Mouse (Mus musculus) cerebellum, adult 9-10 months (tissue): ENCODE results near the gene Hist1h1d.

Experiments used
- DNase-seq: peaks from one replicate; pipeline ENCODE4 v3.0.0; 2022

Gene Hist1h1d

GRCm38 (mm10) chr13:23552962-23553361 lies at the start of gene Hist1h1d:
TSS of gene Hist1h1d (plus strand) at chr13:23553262.
- DNase-seq, result no peak

GRCm38 (mm10) chr13:23503797-23504196 lies 49.3 kb upstream of the Hist1h1d start:
- DNase-seq, result peak; percentile 46

- DNase-seq, result no peak
Measured at GRCm38 (mm10) chr13:23505662-23506345, 47.3 kb upstream of the Hist1h1d start.

GRCm38 (mm10) chr13:23506351-23506750 lies 46.7 kb upstream of the Hist1h1d start:
- peak; percentile 18 for DNase-seq

- no peak for DNase-seq
Measured at GRCm38 (mm10) chr13:23506819-23507515, 46.1 kb upstream of the Hist1h1d start.

GRCm38 (mm10) chr13:23510127-23510526 lies 42.9 kb upstream of the Hist1h1d start:
- DNase-seq, result no peak

GRCm38 (mm10) chr13:23513517-23513916 lies 39.5 kb upstream of the Hist1h1d start:
- DNase-seq, result no peak

GRCm38 (mm10) chr13:23515281-23515680 lies 37.8 kb upstream of the Hist1h1d start:
- DNase-seq, result peak; percentile 9

- DNase-seq, result peak; percentile 23
Measured at GRCm38 (mm10) chr13:23515826-23516620, 37.0 kb upstream of the Hist1h1d start.

GRCm38 (mm10) chr13:23516822-23517602 lies 36.0 kb upstream of the Hist1h1d start:
- DNase-seq, result peak; percentile 85

GRCm38 (mm10) chr13:23517603-23518294 lies 35.3 kb upstream of the Hist1h1d start:
- peak; percentile 95 for DNase-seq

GRCm38 (mm10) chr13:23518295-23518603 lies 34.8 kb upstream of the Hist1h1d start:
- DNase-seq, result no peak

- peak; percentile 90 for DNase-seq
Measured at GRCm38 (mm10) chr13:23518885-23519284, 34.2 kb upstream of the Hist1h1d start.

GRCm38 (mm10) chr13:23519416-23519815 lies 33.6 kb upstream of the Hist1h1d start:
- peak; percentile 86 for DNase-seq

- peak; percentile 81 for DNase-seq
Measured at GRCm38 (mm10) chr13:23521703-23522102, 31.4 kb upstream of the Hist1h1d start.

- peak; percentile 13 for DNase-seq
Measured at GRCm38 (mm10) chr13:23523976-23524375, 29.1 kb upstream of the Hist1h1d start.

GRCm38 (mm10) chr13:23524654-23525053 lies 28.4 kb upstream of the Hist1h1d start:
- DNase-seq, result peak; percentile 78

GRCm38 (mm10) chr13:23525901-23526300 lies 27.2 kb upstream of the Hist1h1d start:
- DNase-seq, result no peak

- peak; percentile 96 for DNase-seq
Measured at GRCm38 (mm10) chr13:23526312-23526711, 26.8 kb upstream of the Hist1h1d start.

- DNase-seq, result no peak
Measured at GRCm38 (mm10) chr13:23529005-23529404, 24.1 kb upstream of the Hist1h1d start.

GRCm38 (mm10) chr13:23529480-23530165 lies 23.4 kb upstream of the Hist1h1d start:
- DNase-seq, result peak; percentile 39
